Mouse (Mus musculus): ENCODE measurements around the gene Zfp970. TPM values are rescaled to one million over a fixed set of nuclear protein-coding genes. Genes with fewer than 3 reads are reported as not detected.
"Not testable (repeated sequence)": the region's sequence is repeated elsewhere in the genome, so short reads cannot be mapped to it uniquely, and the experiment has no call there.

Gene Zfp970
- polyA plus RNA-seq, 1 experiment from 2014 or later, result 10.1 TPM

- H3K9me3 ChIP-seq (replicated peaks), result peaks cover 38% of the 10 kb centered on the region
- H3K4me1 ChIP-seq; H3K36me3 ChIP-seq; DNase-seq (ENCODE audit: low spot score); H3K4me3 ChIP-seq; H3K27ac ChIP-seq (replicated peaks); H3K27me3 ChIP-seq (ENCODE audit: low read depth, poor library complexity, severe bottlenecking): not testable (repeated sequence)
- WGBS, result 84% methylated on average over 1 of the region's 1 CpGs
Observed at GRCm38 (mm10) chr2:177518960-177519359, 54.4 kb downstream of the Zfp970 start.

DNA sequence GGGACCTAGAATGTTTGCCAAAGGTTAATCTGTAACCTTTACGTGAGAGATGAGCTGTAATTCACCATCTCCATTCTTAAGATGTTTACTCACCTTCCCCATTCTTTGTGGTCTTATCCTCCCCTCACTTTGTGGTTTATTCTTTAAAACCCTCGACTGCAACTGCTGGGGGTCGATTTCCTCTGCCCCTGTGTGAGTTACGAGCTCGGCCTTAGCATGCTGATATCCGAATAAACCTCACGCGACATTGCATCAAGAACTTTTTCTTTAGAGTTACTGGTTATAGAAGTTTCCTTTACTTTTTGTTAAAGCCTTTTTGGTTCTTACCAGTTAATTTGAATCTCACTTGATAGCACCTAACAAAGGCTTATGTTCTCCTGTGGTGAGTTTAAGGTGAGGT lies 55.5 kb downstream of the Zfp970 start:
- 87% methylated on average over 8 of the region's 8 CpGs for WGBS
- Histone ChIP-seq H3K4me3 (no peak overlapping the region), H3K27ac (replicated peaks) (no peak overlapping the region), H3K4me1 (no peaks in the 10 kb centered on the region), H3K27me3 (ENCODE audit: low read depth, poor library complexity, severe bottlenecking) (no peaks in the 10 kb centered on the region), H3K36me3 (no peaks in the 10 kb centered on the region), H3K9me3 (replicated peaks) (peaks cover 35% of the 10 kb centered on the region)
- no peak for DNase-seq (ENCODE audit: low spot score)

DNA sequence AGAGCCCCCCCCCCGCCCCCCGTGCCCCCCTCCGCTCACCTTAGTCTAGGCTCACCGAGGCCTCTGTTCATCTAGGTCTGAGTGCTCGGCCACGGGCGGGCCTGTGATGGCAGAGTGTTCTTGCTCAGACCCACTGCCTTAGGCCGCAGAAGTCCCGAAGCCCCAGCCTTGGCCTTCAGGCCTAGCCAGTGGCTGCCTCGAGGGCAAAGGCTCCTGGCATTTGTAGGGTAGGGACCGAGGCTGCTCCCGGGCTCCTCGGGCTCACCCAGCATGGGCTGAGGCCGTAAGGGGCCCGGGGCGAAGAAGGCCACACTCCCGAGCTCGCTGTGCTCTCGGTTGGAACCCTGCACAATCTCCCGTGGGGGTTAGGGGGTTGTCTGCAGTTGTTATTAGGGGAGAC lies 58.5 kb downstream of the Zfp970 start:
- H3K9me3 ChIP-seq (replicated peaks), result peaks cover 29% of the 10 kb centered on the region
- 92% methylated on average over 20 of the region's 20 CpGs for WGBS
- no peak for DNase-seq (ENCODE audit: low spot score)
- H3K27me3 ChIP-seq (ENCODE audit: low read depth, poor library complexity, severe bottlenecking), result no peaks in the 10 kb centered on the region
- no peaks in the 10 kb centered on the region for H3K36me3 ChIP-seq
- no peak overlapping the region for H3K4me3 ChIP-seq
- H3K4me1 ChIP-seq, result no peaks in the 10 kb centered on the region
- no peak overlapping the region for H3K27ac ChIP-seq (replicated peaks)

DNA sequence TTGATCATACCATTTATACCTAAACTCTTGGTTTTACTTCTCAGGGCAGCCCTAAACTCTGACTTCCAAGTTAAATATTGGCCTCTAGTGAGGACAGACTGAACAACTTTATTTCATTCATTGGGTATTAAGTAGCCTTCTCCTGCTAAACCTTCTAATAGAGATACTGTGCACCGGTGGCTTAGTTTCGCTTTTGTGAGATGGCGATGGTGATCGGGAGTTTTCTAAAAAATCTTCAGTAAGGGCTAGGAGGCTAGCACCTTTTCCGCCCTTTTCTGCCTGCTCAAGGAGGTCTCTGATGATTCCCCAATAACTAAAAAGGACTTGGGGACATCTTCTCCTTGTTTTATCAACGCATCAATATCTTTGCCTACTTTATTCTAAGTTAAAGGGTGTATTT lies 59.1 kb downstream of the Zfp970 start:
- H3K4me3 ChIP-seq; H3K27me3 ChIP-seq (ENCODE audit: low read depth, poor library complexity, severe bottlenecking); H3K36me3 ChIP-seq; H3K27ac ChIP-seq (replicated peaks); DNase-seq (ENCODE audit: low spot score); H3K4me1 ChIP-seq: not testable (repeated sequence)
- WGBS, result 90% methylated on average over 6 of the region's 6 CpGs
- H3K9me3 ChIP-seq (replicated peaks), result peaks cover 24% of the 10 kb centered on the region

GRCm38 (mm10) chr2:177524171-177524570 lies 59.6 kb downstream of the Zfp970 start:
- not testable (repeated sequence) for H3K4me1 ChIP-seq; H3K27ac ChIP-seq (replicated peaks); DNase-seq (ENCODE audit: low spot score); H3K36me3 ChIP-seq; H3K27me3 ChIP-seq (ENCODE audit: low read depth, poor library complexity, severe bottlenecking); H3K4me3 ChIP-seq
- peaks cover 24% of the 10 kb centered on the region for H3K9me3 ChIP-seq (replicated peaks)
- WGBS, result 92% methylated on average over 16 of the region's 16 CpGs

Other genes with a start within 250 kb of the Zfp970 start
- gene Gm14409, start 197.7 kb upstream of the Zfp970 start, polyA plus RNA-seq (2016; fragmentation: Nextera tagmentation; extraction: Ambion mirVana), result not detected in 2 replicates
- gene Gm14412, start 140.4 kb upstream of the Zfp970 start, polyA plus RNA-seq (2016; fragmentation: Nextera tagmentation; extraction: Ambion mirVana), result 0.10 and 0.16 TPM in 2 replicates
- gene Gm14418, start 66.4 kb upstream of the Zfp970 start, polyA plus RNA-seq (2016; fragmentation: Nextera tagmentation; extraction: Ambion mirVana), result 7.2 and 8.4 TPM in 2 replicates
- 5.1 and 5.4 TPM in 2 replicates for gene Gm14403, start 33.5 kb downstream of the Zfp970 start, polyA plus RNA-seq (2016; fragmentation: Nextera tagmentation; extraction: Ambion mirVana)
- not detected in 2 replicates for gene Gm14406, start 113.5 kb downstream of the Zfp970 start, polyA plus RNA-seq (2016; fragmentation: Nextera tagmentation; extraction: Ambion mirVana)